Mouse (Mus musculus): ENCODE results near the gene Fitm1. TPM values are rescaled to one million over a fixed set of nuclear protein-coding genes. Genes with fewer than 3 reads are reported as not detected.

Gene Fitm1
- polyA plus RNA-seq, 1 experiment from 2014 or later = 0.25 TPM

DNA sequence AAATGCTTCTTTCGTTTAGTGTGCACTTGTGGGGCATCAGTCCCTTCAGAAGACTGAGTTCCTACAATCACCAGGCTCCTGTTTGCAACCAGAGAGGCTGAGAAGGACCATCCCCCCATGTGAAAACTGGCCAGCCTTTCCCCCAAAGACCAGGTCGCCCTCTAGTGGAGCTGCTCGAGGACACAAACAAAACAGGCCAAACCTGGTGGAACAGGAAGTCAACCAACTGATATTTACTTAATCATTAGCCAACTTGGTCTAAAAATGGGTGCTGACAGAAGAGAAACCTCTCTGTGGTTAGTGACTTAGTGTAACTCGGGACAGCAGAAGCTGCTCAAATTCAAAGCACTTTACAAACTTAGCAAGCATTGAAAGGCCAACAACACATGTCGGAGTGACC lies 18.4 kb upstream of the Fitm1 start:
- no peaks in the 10 kb centered on the region for H3K27me3 ChIP-seq (ENCODE audit: low read depth, poor library complexity, severe bottlenecking)
- 33% methylated on average over 5 of the region's 5 CpGs for WGBS
- H3K4me1 ChIP-seq = peaks cover 19% of the 10 kb centered on the region
- no peaks in the 10 kb centered on the region for H3K9me3 ChIP-seq (replicated peaks)
- H3K4me3 ChIP-seq = no peak overlapping the region
- no peak overlapping the region for H3K27ac ChIP-seq (replicated peaks)
- peak; percentile 62 for DNase-seq (ENCODE audit: low spot score)
- H3K36me3 ChIP-seq = no peaks in the 10 kb centered on the region

DNA sequence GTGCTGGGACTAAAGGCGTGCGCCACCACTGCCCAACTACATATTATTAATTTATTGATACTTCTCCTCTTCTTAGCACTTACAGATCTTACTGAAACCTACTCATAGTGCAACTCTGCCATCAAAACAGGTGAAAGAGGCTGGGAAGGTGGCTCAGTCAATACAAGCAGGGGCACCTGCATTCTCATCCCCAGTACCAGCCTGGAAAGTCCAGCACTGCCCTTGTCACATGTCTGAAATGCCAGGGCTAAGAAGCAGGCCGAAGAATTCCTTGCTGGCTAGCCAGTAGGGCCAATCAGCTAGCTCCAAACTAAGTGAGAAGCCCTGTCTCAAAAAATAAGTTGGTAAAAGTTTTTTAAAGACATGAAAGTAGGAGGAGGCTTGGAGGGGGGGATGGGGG lies 17.8 kb upstream of the Fitm1 start:
- H3K4me3 ChIP-seq = no peak overlapping the region
- H3K27me3 ChIP-seq (ENCODE audit: low read depth, poor library complexity, severe bottlenecking) = no peaks in the 10 kb centered on the region
- H3K27ac ChIP-seq (replicated peaks) = no peak overlapping the region
- peaks cover 20% of the 10 kb centered on the region for H3K4me1 ChIP-seq
- WGBS = 92% methylated on average over 3 of the region's 3 CpGs
- no peaks in the 10 kb centered on the region for H3K36me3 ChIP-seq
- no peaks in the 10 kb centered on the region for H3K9me3 ChIP-seq (replicated peaks)
- DNase-seq (ENCODE audit: low spot score) = no peak

DNA sequence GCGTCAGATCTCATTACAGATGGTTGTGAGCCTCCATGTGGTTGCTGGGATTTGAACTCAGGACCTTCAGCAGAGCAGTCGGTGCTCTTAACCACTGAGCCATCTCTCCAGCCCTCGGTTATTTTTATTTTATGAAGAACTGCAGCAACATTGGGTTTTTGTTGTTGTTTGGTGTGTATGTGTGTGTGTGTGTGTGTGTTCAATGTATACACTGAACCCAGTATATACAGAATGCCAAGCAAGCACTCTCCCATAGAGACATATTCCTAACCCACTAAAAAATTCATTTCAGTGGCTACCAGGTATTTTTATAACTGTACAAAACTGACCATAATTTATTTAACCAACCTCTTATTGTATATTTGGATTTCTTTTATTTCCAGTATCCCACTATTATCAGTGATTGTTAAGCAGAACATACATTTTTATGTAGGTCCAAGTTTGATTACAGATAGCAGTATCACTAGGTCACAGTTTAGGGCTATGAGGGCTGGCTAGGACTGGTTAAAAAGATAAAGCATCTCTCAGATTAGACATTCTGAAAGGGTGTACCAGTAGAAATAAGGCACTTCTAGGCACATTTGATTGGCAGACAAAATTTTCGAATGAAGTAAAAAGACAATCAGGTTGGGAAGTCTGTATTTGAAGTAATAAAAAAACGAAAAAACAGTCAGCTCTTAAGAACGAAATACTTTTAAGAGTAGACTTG lies 16.5 kb upstream of the Fitm1 start:
- Histone ChIP-seq H3K9me3 (replicated peaks) (no peaks in the 10 kb centered on the region), H3K4me3 (peak overlapping the region; percentile 73), H3K27ac (replicated peaks) (peak overlapping the region; percentile 94; the same call in 1 of the 2 replicates), H3K4me1 (peaks cover 20% of the 10 kb centered on the region), H3K36me3 (peaks cover 8% of the 10 kb centered on the region), H3K27me3 (ENCODE audit: low read depth, poor library complexity, severe bottlenecking) (no peaks in the 10 kb centered on the region)
- DNase-seq (ENCODE audit: low spot score) = no peak
- WGBS = 60% methylated on average over 6 of the region's 6 CpGs

DNA sequence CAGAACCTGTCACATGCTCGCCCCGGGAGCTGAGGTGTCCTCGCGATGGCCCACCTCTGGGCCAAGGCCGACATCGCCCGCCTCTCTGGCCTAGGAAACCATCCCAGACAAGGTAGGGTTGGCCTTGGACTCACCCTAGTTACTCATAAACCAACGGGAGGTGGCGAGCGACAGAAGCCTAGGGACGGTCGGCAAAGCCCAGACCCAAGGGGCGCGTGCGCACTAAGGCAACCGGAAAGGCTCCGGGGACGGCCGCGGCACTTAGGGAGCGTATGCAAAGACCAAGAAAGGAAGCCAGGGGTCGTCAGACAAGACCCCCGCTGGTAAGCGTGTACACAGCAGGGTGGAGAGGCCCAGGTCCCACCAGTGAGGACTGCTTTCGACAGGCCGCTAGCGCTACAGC lies 15.6 kb upstream of the Fitm1 start, which contains the start of gene Dcaf11:
TSS of gene Dcaf11 (plus strand) at position 208 of the 403 bp plus-strand sequence.
- under 1% methylated on average over 27 of the region's 27 CpGs for WGBS
- peak within 1 kb of the TSS; percentile 94 for H3K27ac ChIP-seq (replicated peaks)
- peaks cover 20% of the 10 kb centered on the region for H3K4me1 ChIP-seq
- H3K9me3 ChIP-seq (replicated peaks) = no peaks in the 10 kb centered on the region
- H3K36me3 ChIP-seq = peaks cover 17% of the 10 kb centered on the region
- no peaks in the 10 kb centered on the region for H3K27me3 ChIP-seq (ENCODE audit: low read depth, poor library complexity, severe bottlenecking)
- H3K4me3 ChIP-seq = peak within 1 kb of the TSS; percentile 73
- peak; percentile 93 for DNase-seq (ENCODE audit: low spot score)

DNA sequence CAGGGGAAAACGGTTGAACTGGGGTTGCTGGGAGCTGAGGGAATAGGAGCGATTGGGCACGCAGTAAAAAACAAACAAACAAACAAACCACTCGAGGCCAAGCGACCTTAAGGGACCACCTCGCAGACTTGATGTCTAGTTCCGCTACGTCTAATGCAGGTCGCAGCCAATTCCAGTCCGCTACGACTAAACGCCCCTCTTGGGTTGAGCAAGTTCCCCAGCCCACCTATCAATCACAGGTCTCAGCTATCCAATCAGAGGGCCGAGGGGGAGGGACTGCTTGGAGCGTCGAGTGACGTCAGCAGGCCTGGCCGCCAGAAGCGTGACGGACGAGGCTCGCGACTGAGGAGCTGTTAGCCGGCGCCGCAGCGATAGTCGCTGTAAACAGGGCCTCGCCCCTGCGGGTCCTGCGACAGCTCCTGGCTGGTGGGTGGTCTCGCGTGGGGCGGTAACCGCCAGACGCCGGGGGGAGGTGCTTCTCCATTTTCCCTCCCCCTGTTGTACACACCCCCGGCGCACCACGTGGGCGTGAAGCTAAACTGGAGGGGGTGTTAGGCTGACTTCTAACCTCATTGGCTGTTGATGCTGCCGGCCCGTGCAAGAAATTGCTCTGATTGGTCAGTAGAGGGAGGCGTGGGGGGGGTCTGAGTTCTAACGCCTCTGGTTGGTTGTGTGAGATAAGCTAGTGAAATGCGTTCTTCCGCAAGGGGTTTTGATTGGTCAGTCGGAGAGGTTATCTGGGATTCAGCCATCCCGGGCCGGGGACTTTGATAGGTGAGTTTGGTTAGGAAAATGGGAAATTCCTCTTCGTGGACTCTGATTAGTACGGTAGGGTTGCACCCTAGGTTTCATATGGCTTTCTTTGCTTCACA lies 15.0 kb upstream of the Fitm1 start, which contains the start of gene A730061H03Rik:
TSS of gene A730061H03Rik (minus strand) at position 205 of the 872 bp plus-strand sequence.
- Histone ChIP-seq H3K27me3 (ENCODE audit: low read depth, poor library complexity, severe bottlenecking) (no peaks in the 10 kb centered on the region), H3K36me3 (peaks cover 23% of the 10 kb centered on the region), H3K27ac (replicated peaks) (peak within 1 kb of the TSS; percentile 94), H3K9me3 (replicated peaks) (no peaks in the 10 kb centered on the region), H3K4me3 (peak within 1 kb of the TSS; percentile 73), H3K4me1 (peaks cover 20% of the 10 kb centered on the region)
- under 1% methylated on average over 51 of the region's 51 CpGs for WGBS
- DNase-seq (ENCODE audit: low spot score) = peak; percentile 98

DNA sequence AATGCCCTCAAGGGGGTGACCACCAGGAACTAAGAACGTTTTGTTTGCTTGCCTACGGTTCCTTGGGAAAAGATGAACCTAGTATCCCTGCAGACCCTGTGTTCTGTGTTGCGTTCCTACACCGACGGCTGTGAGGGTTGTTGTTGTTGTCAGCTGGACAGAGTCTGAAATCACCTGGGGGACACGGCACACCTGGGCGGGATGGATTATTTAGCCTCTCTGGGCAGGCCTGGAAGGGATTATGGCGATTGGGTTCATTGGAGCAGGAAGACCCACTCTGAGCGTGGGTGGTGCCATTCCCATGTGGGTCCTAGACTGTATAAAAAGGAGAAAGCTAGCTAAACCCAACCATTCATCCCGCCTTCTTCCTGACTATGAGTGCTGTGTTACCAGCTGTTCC lies 13.6 kb upstream of the Fitm1 start:
- Histone ChIP-seq H3K36me3 (peaks cover 37% of the 10 kb centered on the region), H3K4me1 (peaks cover 20% of the 10 kb centered on the region), H3K4me3 (0 out of 2 replicates have a peak overlapping the region, but pooled peaks have one; percentile 73), H3K27ac (replicated peaks) (no peak overlapping the region), H3K27me3 (ENCODE audit: low read depth, poor library complexity, severe bottlenecking) (no peaks in the 10 kb centered on the region), H3K9me3 (replicated peaks) (no peaks in the 10 kb centered on the region)
- no peak for DNase-seq (ENCODE audit: low spot score)
- 87% methylated on average over 10 of the region's 10 CpGs for WGBS

DNA sequence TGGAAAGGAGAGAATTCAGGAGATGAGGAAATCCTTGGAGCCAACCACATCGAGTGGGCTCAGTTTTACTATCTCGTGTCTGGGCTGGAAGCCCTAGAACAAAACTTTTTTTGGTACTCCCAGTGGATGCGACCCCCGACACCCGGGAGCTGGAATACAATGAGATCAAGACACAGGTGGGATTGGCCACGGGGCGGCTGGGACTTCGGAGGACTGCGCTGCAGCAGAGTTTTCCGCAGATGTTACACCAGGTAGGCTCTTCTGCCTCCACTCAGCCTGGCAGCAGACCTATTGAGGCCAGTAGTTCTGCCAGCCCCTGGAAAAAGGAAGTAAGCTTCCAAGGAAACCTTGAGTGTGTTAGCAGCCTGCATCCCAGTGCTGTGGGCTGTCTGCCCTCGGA lies 12.2 kb upstream of the Fitm1 start:
- Histone ChIP-seq H3K27me3 (ENCODE audit: low read depth, poor library complexity, severe bottlenecking) (no peaks in the 10 kb centered on the region), H3K9me3 (replicated peaks) (no peaks in the 10 kb centered on the region), H3K36me3 (peaks cover 51% of the 10 kb centered on the region), H3K4me3 (no peak overlapping the region), H3K4me1 (peaks cover 20% of the 10 kb centered on the region), H3K27ac (replicated peaks) (no peak overlapping the region)
- no peak for DNase-seq (ENCODE audit: low spot score)
- WGBS = 93% methylated on average over 11 of the region's 11 CpGs

DNA sequence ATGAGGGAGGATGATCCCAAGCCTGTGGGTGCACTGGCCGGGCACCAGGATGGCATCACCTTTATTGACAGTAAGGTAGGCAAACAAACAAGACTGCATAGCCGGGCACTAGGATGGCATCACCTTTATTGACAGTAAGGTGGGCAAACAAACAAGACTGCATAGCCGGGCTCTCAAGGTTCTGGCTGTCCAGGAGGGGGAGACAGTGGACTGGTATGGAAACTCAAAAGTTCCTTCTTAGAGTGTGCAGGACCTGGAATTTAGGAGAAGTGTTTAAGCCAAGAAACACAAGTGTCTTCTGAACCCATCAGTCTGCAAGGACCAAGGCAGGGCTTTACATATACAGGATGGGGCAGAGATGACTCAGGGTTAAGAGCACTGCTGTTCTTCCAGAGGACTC lies 9.7 kb upstream of the Fitm1 start:
- Histone ChIP-seq H3K36me3 (peaks cover 70% of the 10 kb centered on the region), H3K27me3 (ENCODE audit: low read depth, poor library complexity, severe bottlenecking) (no peaks in the 10 kb centered on the region), H3K4me3 (no peak overlapping the region), H3K9me3 (replicated peaks) (no peaks in the 10 kb centered on the region), H3K27ac (replicated peaks) (no peak overlapping the region), H3K4me1 (peaks cover 13% of the 10 kb centered on the region)
- no peak for DNase-seq (ENCODE audit: low spot score)
- WGBS = 80% methylated on average over 3 of the region's 3 CpGs

DNA sequence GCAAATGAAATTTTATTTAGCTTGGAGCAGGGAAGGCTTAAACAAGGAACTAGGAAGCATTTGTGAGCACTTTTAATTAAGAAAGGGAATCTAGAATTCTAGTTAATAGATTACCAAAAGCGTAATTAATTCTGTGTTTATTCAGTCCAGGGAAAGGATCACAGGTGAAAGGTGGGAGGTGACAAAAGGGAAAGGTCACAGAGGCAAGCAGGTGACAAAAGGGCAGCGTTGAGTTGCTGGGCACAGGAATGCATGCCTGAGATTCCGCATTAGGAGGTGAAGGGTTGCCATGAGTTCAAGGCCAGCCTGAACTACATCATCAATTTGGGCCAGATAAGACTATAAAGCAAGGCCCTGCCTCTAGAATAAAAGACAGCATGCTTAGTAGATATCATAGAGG lies 7.9 kb upstream of the Fitm1 start:
- Histone ChIP-seq H3K27me3 (ENCODE audit: low read depth, poor library complexity, severe bottlenecking) (no peaks in the 10 kb centered on the region), H3K9me3 (replicated peaks) (no peaks in the 10 kb centered on the region), H3K27ac (replicated peaks) (no peak overlapping the region), H3K4me3 (no peak overlapping the region), H3K4me1 (no peaks in the 10 kb centered on the region), H3K36me3 (peaks cover 70% of the 10 kb centered on the region)
- DNase-seq (ENCODE audit: low spot score) = no peak
- WGBS = 90% methylated on average over 3 of the region's 3 CpGs

DNA sequence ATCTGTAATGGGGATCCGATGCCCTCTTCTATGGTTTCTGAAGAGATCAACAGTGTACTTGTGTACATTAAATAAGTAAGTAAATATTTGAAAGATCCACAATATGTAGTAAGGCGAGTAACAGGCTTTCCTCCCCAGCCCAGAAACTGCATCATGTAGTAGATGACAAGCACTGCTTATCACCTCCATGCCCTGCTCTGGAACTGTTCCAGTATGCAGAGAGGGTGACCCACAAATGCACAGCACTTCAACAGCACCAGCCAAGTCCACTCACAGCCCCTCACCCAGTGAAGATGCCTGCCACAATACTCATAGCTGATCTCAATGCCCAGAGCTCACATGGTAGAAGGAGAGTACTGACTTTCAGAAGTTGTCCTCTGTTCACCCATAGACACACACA lies 4.8 kb upstream of the Fitm1 start:
- Histone ChIP-seq H3K4me3 (no peak overlapping the region), H3K9me3 (replicated peaks) (no peaks in the 10 kb centered on the region), H3K27ac (replicated peaks) (no peak overlapping the region), H3K27me3 (ENCODE audit: low read depth, poor library complexity, severe bottlenecking) (no peaks in the 10 kb centered on the region), H3K4me1 (0 out of 2 replicates have a peak, but pooled peaks cover 3% of the 10 kb centered on the region), H3K36me3 (peaks cover 46% of the 10 kb centered on the region)
- 92% methylated on average over 2 of the region's 2 CpGs for WGBS
- no peak for DNase-seq (ENCODE audit: low spot score)

DNA sequence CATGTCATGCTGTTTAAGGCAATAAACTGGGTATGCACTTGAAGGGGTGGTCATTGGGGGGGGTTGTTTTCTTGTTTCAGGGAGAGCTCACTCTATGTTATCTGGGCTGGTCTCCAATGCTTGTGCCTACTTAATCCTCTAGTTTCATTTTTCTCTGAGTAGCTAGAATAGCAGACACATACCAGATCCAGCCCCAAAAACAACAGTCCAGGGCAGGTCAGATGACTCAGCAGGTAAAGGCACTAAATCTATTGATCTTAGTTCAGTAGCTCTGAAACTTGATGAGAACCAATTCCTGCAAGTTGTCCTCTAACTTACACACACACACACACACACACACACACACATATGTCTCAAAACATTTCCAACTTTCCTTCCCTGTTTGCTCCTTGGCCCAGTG lies 3.7 kb upstream of the Fitm1 start:
- Histone ChIP-seq H3K4me3 (no peak overlapping the region), H3K27ac (replicated peaks) (no peak overlapping the region), H3K36me3 (peaks cover 34% of the 10 kb centered on the region), H3K4me1 (0 out of 2 replicates have a peak, but pooled peaks cover 4% of the 10 kb centered on the region), H3K9me3 (replicated peaks) (no peaks in the 10 kb centered on the region), H3K27me3 (ENCODE audit: low read depth, poor library complexity, severe bottlenecking) (no peaks in the 10 kb centered on the region)
- no peak for DNase-seq (ENCODE audit: low spot score)

DNA sequence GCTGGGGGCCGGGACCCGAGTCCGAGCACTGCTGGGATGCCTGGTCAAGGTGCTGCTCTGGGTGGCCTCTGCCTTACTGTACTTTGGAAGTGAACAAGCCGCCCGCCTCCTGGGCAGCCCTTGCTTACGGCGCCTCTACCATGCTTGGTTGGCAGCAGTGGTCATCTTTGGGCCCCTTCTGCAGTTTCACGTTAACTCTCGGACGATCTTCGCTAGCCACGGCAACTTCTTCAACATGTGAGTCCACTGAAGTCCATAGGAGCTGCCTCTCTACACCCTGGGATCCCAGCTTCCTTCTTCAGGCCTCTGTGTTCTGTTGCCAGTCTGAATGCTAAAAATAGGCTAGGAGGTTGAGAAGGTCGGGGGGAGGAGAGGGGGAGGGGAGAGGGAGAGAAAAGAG lies 294 bp downstream of the Fitm1 start:
- Histone ChIP-seq H3K4me3 (no peak overlapping the region), H3K9me3 (replicated peaks) (no peaks in the 10 kb centered on the region), H3K27ac (replicated peaks) (0 out of 2 replicates have a peak overlapping the region, but pooled peaks have one; percentile 28), H3K36me3 (peaks cover 12% of the 10 kb centered on the region), H3K27me3 (ENCODE audit: low read depth, poor library complexity, severe bottlenecking) (no peaks in the 10 kb centered on the region), H3K4me1 (peaks cover 20% of the 10 kb centered on the region)
- DNase-seq (ENCODE audit: low spot score) = no peak
- WGBS = 84% methylated on average over 13 of the region's 13 CpGs

DNA sequence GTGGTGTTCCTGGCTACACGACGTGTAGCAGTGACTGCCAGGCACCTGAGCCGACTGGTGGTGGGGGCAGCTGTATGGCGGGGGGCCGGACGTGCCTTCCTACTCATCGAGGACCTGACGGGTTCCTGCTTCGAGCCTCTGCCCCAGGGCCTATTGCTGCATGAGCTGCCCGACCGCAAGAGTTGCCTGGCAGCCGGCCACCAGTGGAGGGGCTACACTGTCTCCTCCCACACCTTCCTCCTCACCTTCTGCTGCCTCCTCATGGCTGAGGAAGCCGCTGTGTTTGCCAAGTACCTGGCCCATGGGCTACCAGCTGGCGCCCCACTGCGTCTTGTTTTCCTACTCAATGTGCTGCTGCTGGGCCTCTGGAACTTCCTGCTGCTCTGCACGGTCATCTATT lies 959 bp downstream of the Fitm1 start:
- 87% methylated on average over 16 of the region's 16 CpGs for WGBS
- Histone ChIP-seq H3K36me3 (peaks cover 18% of the 10 kb centered on the region), H3K4me1 (peaks cover 20% of the 10 kb centered on the region), H3K27ac (replicated peaks) (0 out of 2 replicates have a peak overlapping the region, but pooled peaks have one; percentile 33), H3K9me3 (replicated peaks) (no peaks in the 10 kb centered on the region), H3K4me3 (no peak overlapping the region), H3K27me3 (ENCODE audit: low read depth, poor library complexity, severe bottlenecking) (no peaks in the 10 kb centered on the region)
- DNase-seq (ENCODE audit: low spot score) = no peak

Measured in midbrain, embryonic 10.5 days (tissue).